In the genomic region with DNA sequence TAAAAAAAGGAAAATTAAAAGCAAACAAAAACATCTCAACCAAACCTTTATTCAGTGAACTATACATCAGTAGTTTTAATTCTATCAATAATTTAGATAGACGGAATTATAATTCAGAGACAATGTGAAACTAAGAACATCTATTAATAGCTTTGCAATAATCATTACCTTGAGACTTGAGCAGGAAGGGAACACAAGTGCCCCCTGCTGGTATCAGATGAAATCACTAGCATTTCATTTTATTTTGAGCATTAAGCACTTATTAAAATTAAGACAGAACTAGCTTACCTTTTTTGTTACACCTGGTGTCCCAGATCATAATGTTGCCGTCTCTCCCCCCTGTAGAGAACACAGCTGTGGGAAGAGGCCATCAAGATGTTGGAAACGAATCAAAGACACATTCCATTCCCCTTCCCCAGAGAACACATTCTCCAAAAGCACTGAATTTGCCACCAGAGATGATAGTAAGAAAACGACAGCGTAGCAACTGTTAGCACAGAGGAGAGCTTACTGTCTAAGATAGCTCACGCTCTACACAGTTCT, we compare ENCODE assay signal across 9 mouse cellular contexts. TPM values are rescaled to one million over a fixed set of nuclear protein-coding genes. Genes with fewer than 3 reads are reported as not detected.
DNase-seq lines count a peak whose midpoint lies in the region; ATAC-seq lines count a peak whose summit lies in the region.
"Had no signal": no experiment of that assay in that cellular context is flagged by ENCODE, and none has a peak within 500 bp of the region (broad histone marks: within the 10 kb centered on the region; RNA-seq: fewer than 3 reads in every experiment).

No protein-coding gene starts in this region.

- H3K27ac ChIP-seq in intestine, embryonic 14.5 days (ENCODE audit: low read depth): no peak overlapping the region
- no peak overlapping the region for H3K27ac ChIP-seq in intestine, embryonic 16.5 days (ENCODE audit: low read length)
- no peak overlapping the region for H3K27ac ChIP-seq in midbrain, embryonic 15.5 days
- H3K27ac ChIP-seq: neural tube, embryonic 13.5 days had no signal

- 63% methylated on average over 6 of the region's 6 CpGs for WGBS in intestine, embryonic 14.5 days
- WGBS in intestine, embryonic 16.5 days: 60% methylated on average over 6 of the region's 6 CpGs
- 71% methylated on average over 6 of the region's 6 CpGs for WGBS in midbrain, embryonic 15.5 days

- H3K4me2 ChIP-seq in intestine, embryonic 14.5 days (ENCODE audit: low read length): no peak overlapping the region
- no peak overlapping the region for H3K4me2 ChIP-seq in intestine, embryonic 16.5 days (ENCODE audit: low read depth, low read length)
- H3K4me2 ChIP-seq in midbrain, embryonic 15.5 days: no peak overlapping the region
- H3K4me2 ChIP-seq: neural tube, embryonic 13.5 days had no signal

- no peak for ATAC-seq in intestine, embryonic 14.5 days (replicated peaks; ENCODE audit: low FRiP score, low TSS enrichment, low read depth)
- ATAC-seq in intestine, embryonic 16.5 days: no peak
- no peak for ATAC-seq in midbrain, embryonic 15.5 days (replicated peaks)

- H3K4me3 ChIP-seq in intestine, embryonic 14.5 days (ENCODE audit: low read depth, low read length): no peak overlapping the region
- no peak overlapping the region for H3K4me3 ChIP-seq in intestine, embryonic 16.5 days (ENCODE audit: low read length)
- H3K4me3 ChIP-seq in midbrain, embryonic 15.5 days: no peak overlapping the region
- H3K4me3 ChIP-seq: neural tube, embryonic 13.5 days had no signal

- no peaks in the 10 kb centered on the region for H3K4me1 ChIP-seq in intestine, embryonic 14.5 days (replicated peaks; ENCODE audit: control insufficient read depth, insufficient read depth, low read length)
- H3K4me1 ChIP-seq in intestine, embryonic 16.5 days (ENCODE audit: control insufficient read depth, insufficient read depth, low read length): no peaks in the 10 kb centered on the region
- no peaks in the 10 kb centered on the region for H3K4me1 ChIP-seq in midbrain, embryonic 15.5 days
- H3K4me1 ChIP-seq: neural tube, embryonic 13.5 days had no signal

- H3K27me3 ChIP-seq in intestine, embryonic 14.5 days (replicated peaks; ENCODE audit: control insufficient read depth, insufficient read depth, low read length): no peaks in the 10 kb centered on the region
- no peaks in the 10 kb centered on the region for H3K27me3 ChIP-seq in intestine, embryonic 16.5 days (replicated peaks; ENCODE audit: control insufficient read depth, insufficient read depth, low read length)
- no peaks in the 10 kb centered on the region for H3K27me3 ChIP-seq in midbrain, embryonic 15.5 days (replicated peaks)
- H3K27me3 ChIP-seq: neural tube, embryonic 13.5 days had no signal

- no peak overlapping the region for H3K9ac ChIP-seq in intestine, embryonic 14.5 days (ENCODE audit: low read length)
- no peak overlapping the region for H3K9ac ChIP-seq in intestine, embryonic 16.5 days (ENCODE audit: low read depth, low read length)
- H3K9ac ChIP-seq in midbrain, embryonic 15.5 days: no peak overlapping the region
- H3K9ac ChIP-seq: neural tube, embryonic 13.5 days had no signal

- peaks cover 74% of the 10 kb centered on the region for H3K36me3 ChIP-seq in intestine, embryonic 14.5 days (ENCODE audit: control insufficient read depth, insufficient read depth, low read length)
- no peaks in the 10 kb centered on the region for H3K36me3 ChIP-seq in intestine, embryonic 16.5 days (ENCODE audit: control insufficient read depth, insufficient read depth, low read length)
- H3K36me3 ChIP-seq in midbrain, embryonic 15.5 days (replicated peaks): no peaks in the 10 kb centered on the region
- H3K36me3 ChIP-seq: neural tube, embryonic 13.5 days had no signal

- peak; percentile 59 for DNase-seq in intestine, embryonic 14.5 days (ENCODE audit: low spot score)
- peak; percentile 69 for DNase-seq in 3T3-L1 (ENCODE audit: low read depth, low spot score)
- DNase-seq in ES-CJ7 (ENCODE audit: low read depth, low spot score): peak; percentile 27
- DNase-seq in cerebellum, postnatal 25 days: peak; percentile 22 to 57
- peak; percentile 22 to 37 for DNase-seq in kidney, postnatal 4 days
- DNase-seq in thymus, postnatal 25 days: peak; percentile 35

- H3K9me3 ChIP-seq in intestine, embryonic 14.5 days (ENCODE audit: control insufficient read depth, low read length): no peaks in the 10 kb centered on the region
- no peaks in the 10 kb centered on the region for H3K9me3 ChIP-seq in intestine, embryonic 16.5 days (ENCODE audit: control insufficient read depth, low read length)
- no peaks in the 10 kb centered on the region for H3K9me3 ChIP-seq in midbrain, embryonic 15.5 days
- H3K9me3 ChIP-seq: neural tube, embryonic 13.5 days had no signal

RNA-seq across cellular contexts. Expression of a gene that starts 12.4 kb away (rescaled TPM):
- polyA plus RNA-seq in intestine, embryonic 14.5 days (2014; fragmentation: Nextera tagmentation; extraction: Ambion mirVana): 53.0 and 59.2 TPM in 2 replicates
- 27.0 and 30.8 TPM in 2 replicates for polyA plus RNA-seq in intestine, embryonic 16.5 days (2015; fragmentation: Nextera tagmentation; extraction: Ambion mirVana)
- 6.2 and 7.6 TPM in 2 replicates for polyA plus RNA-seq in midbrain, embryonic 15.5 days (2015; fragmentation: Nextera tagmentation; extraction: Ambion mirVana)

RNA-seq across cellular contexts. Expression of a gene that starts 12.5 kb away (rescaled TPM):
- polyA plus RNA-seq in intestine, embryonic 14.5 days (2014; fragmentation: Nextera tagmentation; extraction: Ambion mirVana): 51.7 and 61.6 TPM in 2 replicates
- 35.6 and 35.7 TPM in 2 replicates for polyA plus RNA-seq in intestine, embryonic 16.5 days (2015; fragmentation: Nextera tagmentation; extraction: Ambion mirVana)
- 42.7 and 43.3 TPM in 2 replicates for polyA plus RNA-seq in midbrain, embryonic 15.5 days (2015; fragmentation: Nextera tagmentation; extraction: Ambion mirVana)
